Mouse (Mus musculus) spleen, postnatal 4 days (tissue): ENCODE measurements around the gene Tcte2.
"Not testable (repeated sequence)": the region's sequence is repeated elsewhere in the genome, so short reads cannot be mapped to it uniquely, and the experiment has no call there.

Source experiments
- DNase-seq, 2 experiments: peaks; one replicate each; pipeline ENCODE4 v3.0.0; 2022; ENCODE audit warnings: low spot score in 2 of 2

Tcte2 gene

GRCm38 (mm10) chr17:13683411-13684174 is 78.0 kb downstream of the Tcte2 start:
- peak; percentile 70 to 77 for DNase-seq

GRCm38 (mm10) chr17:13683027-13683410 is 78.6 kb downstream of the Tcte2 start:
- no peak for DNase-seq

- no peak for DNase-seq
Observed at GRCm38 (mm10) chr17:13682378-13683026, 79.1 kb downstream of the Tcte2 start.

GRCm38 (mm10) chr17:13681686-13682085 is 79.9 kb downstream of the Tcte2 start:
- DNase-seq = no peak

- no peak for DNase-seq
Observed at GRCm38 (mm10) chr17:13681126-13681525, 80.5 kb downstream of the Tcte2 start.

GRCm38 (mm10) chr17:13680318-13680717 is 81.3 kb downstream of the Tcte2 start:
- DNase-seq = no peak

- DNase-seq = no peak
Observed at GRCm38 (mm10) chr17:13679725-13680124, 81.9 kb downstream of the Tcte2 start.

GRCm38 (mm10) chr17:13677225-13678148 is 84.1 kb downstream of the Tcte2 start:
- no peak for DNase-seq

GRCm38 (mm10) chr17:13676099-13676498 is 85.5 kb downstream of the Tcte2 start:
- not testable (repeated sequence) for DNase-seq

GRCm38 (mm10) chr17:13675630-13676029 is 86.0 kb downstream of the Tcte2 start:
- no peak for DNase-seq

- no peak for DNase-seq
Observed at GRCm38 (mm10) chr17:13674695-13675306, 86.8 kb downstream of the Tcte2 start.

- DNase-seq = no peak
Observed at GRCm38 (mm10) chr17:13671732-13672131, 89.9 kb downstream of the Tcte2 start.

- no peak for DNase-seq
Observed at GRCm38 (mm10) chr17:13670227-13670626, 91.4 kb downstream of the Tcte2 start.

- DNase-seq = no peak
Observed at GRCm38 (mm10) chr17:13669206-13669605, 92.4 kb downstream of the Tcte2 start.

GRCm38 (mm10) chr17:13668052-13669015 is 93.3 kb downstream of the Tcte2 start:
- no peak for DNase-seq

- no peak for DNase-seq
Observed at GRCm38 (mm10) chr17:13667006-13667405, 94.6 kb downstream of the Tcte2 start.

GRCm38 (mm10) chr17:13665731-13666130 is 95.9 kb downstream of the Tcte2 start:
- no peak for DNase-seq

GRCm38 (mm10) chr17:13663386-13664166 is 98.0 kb downstream of the Tcte2 start:
- DNase-seq = no peak
